Mouse (Mus musculus) forebrain, postnatal 0 days (tissue): ENCODE data around the gene Olfr374. TPM values are rescaled to one million over a fixed set of nuclear protein-coding genes. Genes with fewer than 3 reads are reported as not detected.

Source experiments
- ATAC-seq: fragments of 200-750 bp; cut with Nextera tagmentation; 2 replicates; pipeline ENCODE4 v1.8.0; 2017; ENCODE audit warnings: mild to moderate bottlenecking, moderate library complexity
- DNase-seq: peaks from one replicate; pipeline ENCODE4 v3.0.0-alpha.2; 2015
- H3K27ac ChIP-seq: fragments of 300-500 bp; sonication (generic); 2 replicates; pipeline ENCODE4 v1.5.1; 2014; ENCODE audit warnings: low read depth, mild to moderate bottlenecking, antibody characterized with exemption, low read length, moderate library complexity, mixed read lengths
- H3K27me3 ChIP-seq: fragments of 300-500 bp; sonication (generic); 2 replicates; pipeline ENCODE4 v1.6.1; 2014; ENCODE audit warnings: mild to moderate bottlenecking, low read length, mixed read lengths; ENCODE audit not compliant: insufficient read depth
- H3K36me3 ChIP-seq: fragments of 300-500 bp; sonication (generic); 2 replicates; pipeline ENCODE4 v1.6.1; 2014; ENCODE audit warnings: mild to moderate bottlenecking, moderate library complexity; ENCODE audit not compliant: insufficient read depth
- H3K4me1 ChIP-seq: fragments of 300-500 bp; sonication (generic); 2 replicates; pipeline ENCODE4 v1.6.1; 2014; ENCODE audit warnings: antibody characterized with exemption; ENCODE audit not compliant: insufficient read depth
- H3K4me2 ChIP-seq: fragments of 300-500 bp; sonication (generic); 2 replicates; pipeline ENCODE4 v1.6.1; 2014; ENCODE audit warnings: low read depth, mild to moderate bottlenecking, moderate library complexity
- H3K4me3 ChIP-seq: fragments of 300-500 bp; sonication (generic); 2 replicates; pipeline ENCODE4 v1.5.1; 2014; ENCODE audit warnings: low read depth, low read length, mixed read lengths
- H3K9ac ChIP-seq: fragments of 300-500 bp; sonication (generic); 2 replicates; pipeline ENCODE4 v1.6.1; 2014; ENCODE audit warnings: mild to moderate bottlenecking
- H3K9me3 ChIP-seq: fragments of 300-500 bp; sonication (generic); 2 replicates; pipeline ENCODE4 v1.6.1; 2016; ENCODE audit warnings: low read length
- CTCF ChIP-seq: sonication (generic); IDR thresholded peaks from 2 replicates; pipeline ENCODE4 v1.5.1; 2016; ENCODE audit warnings: antibody characterized with exemption, control low read depth, low read depth
- WGBS: fragments of 180-500 bp; shearing (Covaris S2); extraction: QIAGEN DNeasy Blood & Tissue Kit; methylation state at CpG from one replicate; pipeline ENCODE4 v1.1.7; 2014; 5-methylcytosine and 5-hydroxymethylcytosine counted together
- polyA plus RNA-seq: library from polyadenylated mRNA; unstranded; fragments of >200 nt; fragmentation: Nextera tagmentation; extraction: Ambion mirVana; gene quantifications from 2 replicates; pipeline ENCODE4 v1.2.1, GENCODE M21; 2015
- total RNA-seq: library from RNA; depleted of rRNA; stranded (reverse); fragments of >200 nt; gene quantifications from 2 replicates; pipeline ENCODE4 v1.2.3, GENCODE M21; 2014

Olfr374 gene
- total and polyA plus RNA-seq, 2 experiments from 2014 or later, result not detected

DNA sequence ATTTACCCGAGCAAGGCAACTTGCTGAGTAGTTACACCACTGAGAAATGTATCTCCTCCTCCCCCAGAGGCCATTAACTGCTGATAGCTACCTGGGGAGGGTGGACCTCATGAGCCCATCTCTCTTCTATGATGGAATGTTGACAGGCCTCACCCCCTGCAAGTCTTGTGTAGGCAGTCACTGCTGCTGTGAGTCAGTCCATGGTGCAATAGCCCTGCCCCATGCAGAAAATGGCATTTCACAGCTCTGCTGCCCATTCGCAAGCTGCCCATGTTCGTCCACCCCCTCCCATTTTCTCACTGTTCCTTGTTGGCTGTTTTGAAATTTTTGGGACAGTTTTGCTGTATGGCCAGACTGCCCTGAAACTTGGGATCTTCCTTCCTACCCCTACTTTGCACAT is 38.7 kb downstream of the Olfr374 start:
- no peaks in the 10 kb centered on the region for H3K27me3 ChIP-seq
- WGBS, result 86% methylated on average over 3 of the region's 3 CpGs
- no peaks in the 10 kb centered on the region for H3K4me1 ChIP-seq
- no peak overlapping the region for H3K4me2 ChIP-seq
- H3K9me3 ChIP-seq, result no peaks in the 10 kb centered on the region
- ATAC-seq (no peak), DNase-seq (no peak)
- no peak overlapping the region for H3K27ac ChIP-seq
- TF ChIP-seq CTCF, result no peak
- H3K36me3 ChIP-seq, result peaks cover 72% of the 10 kb centered on the region
- no peak overlapping the region for H3K9ac ChIP-seq
- H3K4me3 ChIP-seq, result no peak overlapping the region

DNA sequence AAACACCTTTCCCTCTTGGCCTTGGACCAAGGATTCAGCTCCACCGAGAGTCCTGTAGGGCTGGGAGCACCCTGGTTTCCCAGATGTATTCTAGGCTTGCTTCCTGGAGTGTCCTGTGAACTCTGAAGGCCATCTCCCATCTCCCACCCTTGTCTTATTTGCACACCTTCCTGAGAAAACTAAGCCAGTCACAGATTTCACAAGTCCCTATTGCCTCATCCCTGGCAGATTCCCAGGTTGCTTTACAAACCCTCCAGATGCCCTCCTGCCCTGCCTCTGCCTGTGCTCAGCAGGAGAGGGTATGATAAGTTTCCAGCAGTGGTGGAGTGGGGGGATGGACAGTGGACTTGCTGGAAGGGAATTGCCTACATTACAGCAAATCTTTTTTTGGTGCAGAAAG is 39.2 kb downstream of the Olfr374 start:
- ATAC-seq, result no peak
- Histone ChIP-seq H3K9me3 (no peaks in the 10 kb centered on the region), H3K4me1 (no peaks in the 10 kb centered on the region), H3K36me3 (peaks cover 68% of the 10 kb centered on the region), H3K27ac (no peak overlapping the region), H3K9ac (no peak overlapping the region), H3K4me2 (no peak overlapping the region), H3K4me3 (no peak overlapping the region), H3K27me3 (no peaks in the 10 kb centered on the region)
- WGBS, result 85% methylated on average over 1 of the region's 1 CpGs
- DNase-seq, result no peak
- no peak for TF ChIP-seq CTCF

DNA sequence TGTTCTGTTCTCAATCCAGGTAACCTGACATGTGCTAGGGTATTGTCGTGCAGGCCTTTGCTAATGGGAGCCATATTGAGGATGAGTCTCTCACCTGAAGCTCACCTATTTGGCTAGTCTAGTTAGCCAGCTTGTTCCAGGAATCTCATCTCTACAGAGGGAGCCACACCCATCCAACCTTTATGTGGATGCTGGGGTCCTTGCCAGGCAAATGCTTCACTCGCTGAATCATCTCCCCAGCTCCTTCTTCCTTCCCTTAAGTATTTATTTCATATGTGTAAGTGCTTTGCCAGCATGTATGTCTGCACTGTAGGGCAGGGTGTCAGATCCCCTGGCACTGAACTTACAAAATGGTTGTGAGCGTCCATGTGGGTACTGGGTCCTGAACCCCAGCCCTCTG is 39.7 kb downstream of the Olfr374 start:
- DNase-seq (no peak), ATAC-seq (no peak)
- no peaks in the 10 kb centered on the region for H3K4me1 ChIP-seq
- no peak overlapping the region for H3K4me2 ChIP-seq
- no peak for TF ChIP-seq CTCF
- H3K4me3 ChIP-seq, result no peak overlapping the region
- no peaks in the 10 kb centered on the region for H3K9me3 ChIP-seq
- WGBS, result 95% methylated on average over 3 of the region's 3 CpGs
- no peaks in the 10 kb centered on the region for H3K27me3 ChIP-seq
- H3K9ac ChIP-seq, result no peak overlapping the region
- no peak overlapping the region for H3K27ac ChIP-seq
- H3K36me3 ChIP-seq, result peaks cover 68% of the 10 kb centered on the region

DNA sequence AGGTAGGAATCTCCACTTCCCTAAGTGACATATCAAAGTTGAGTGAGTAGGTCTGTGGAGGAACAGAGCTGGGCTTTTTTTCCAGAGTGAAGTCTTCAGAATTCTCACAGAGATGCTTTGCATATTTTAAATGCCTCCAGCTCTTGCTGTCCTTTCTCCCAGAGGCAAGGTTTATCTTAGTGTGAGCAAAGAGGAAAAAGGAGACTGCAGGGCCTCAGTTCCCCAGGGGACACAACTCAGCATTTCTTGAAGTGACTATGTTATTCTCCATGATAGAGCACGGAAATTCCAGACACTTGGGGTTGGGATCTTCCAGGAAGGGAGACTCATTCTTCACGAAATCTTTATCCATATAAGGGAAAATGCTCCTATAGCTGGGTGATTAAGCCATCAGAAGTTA is 40.4 kb downstream of the Olfr374 start:
- ATAC-seq (no peak), DNase-seq (no peak)
- Histone ChIP-seq H3K36me3 (peaks cover 69% of the 10 kb centered on the region), H3K27me3 (no peaks in the 10 kb centered on the region), H3K9me3 (no peaks in the 10 kb centered on the region), H3K27ac (no peak overlapping the region), H3K4me1 (no peaks in the 10 kb centered on the region), H3K4me3 (no peak overlapping the region), H3K9ac (no peak overlapping the region), H3K4me2 (no peak overlapping the region)
- no peak for TF ChIP-seq CTCF
- WGBS, result 91% methylated on average over 2 of the region's 2 CpGs

DNA sequence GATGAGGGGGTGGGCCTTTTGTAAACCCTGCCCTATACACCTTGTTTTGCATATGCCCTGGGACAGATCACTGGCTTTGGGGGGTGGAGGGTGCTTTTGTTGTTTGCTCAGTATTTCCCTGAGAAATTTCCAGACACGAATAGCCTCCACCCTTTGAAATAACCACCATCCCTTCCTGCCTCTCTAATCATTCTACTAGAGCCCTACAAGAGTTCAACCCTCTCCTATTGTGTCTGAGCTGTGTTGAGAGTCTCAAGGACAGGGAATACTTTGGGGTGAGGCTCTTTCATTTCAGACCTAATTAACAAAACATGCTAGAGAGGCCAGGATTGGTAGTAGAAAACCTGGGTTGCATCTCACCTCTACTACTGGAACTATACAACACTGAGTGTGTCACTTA is 42.2 kb downstream of the Olfr374 start:
- Histone ChIP-seq H3K4me2 (no peak overlapping the region), H3K9ac (no peak overlapping the region), H3K4me1 (no peaks in the 10 kb centered on the region), H3K27me3 (no peaks in the 10 kb centered on the region), H3K9me3 (no peaks in the 10 kb centered on the region), H3K36me3 (peaks cover 64% of the 10 kb centered on the region), H3K4me3 (no peak overlapping the region), H3K27ac (no peak overlapping the region)
- no peak for ATAC-seq
- no peak for DNase-seq
- no peak for TF ChIP-seq CTCF
- 83% methylated on average over 1 of the region's 1 CpGs for WGBS

DNA sequence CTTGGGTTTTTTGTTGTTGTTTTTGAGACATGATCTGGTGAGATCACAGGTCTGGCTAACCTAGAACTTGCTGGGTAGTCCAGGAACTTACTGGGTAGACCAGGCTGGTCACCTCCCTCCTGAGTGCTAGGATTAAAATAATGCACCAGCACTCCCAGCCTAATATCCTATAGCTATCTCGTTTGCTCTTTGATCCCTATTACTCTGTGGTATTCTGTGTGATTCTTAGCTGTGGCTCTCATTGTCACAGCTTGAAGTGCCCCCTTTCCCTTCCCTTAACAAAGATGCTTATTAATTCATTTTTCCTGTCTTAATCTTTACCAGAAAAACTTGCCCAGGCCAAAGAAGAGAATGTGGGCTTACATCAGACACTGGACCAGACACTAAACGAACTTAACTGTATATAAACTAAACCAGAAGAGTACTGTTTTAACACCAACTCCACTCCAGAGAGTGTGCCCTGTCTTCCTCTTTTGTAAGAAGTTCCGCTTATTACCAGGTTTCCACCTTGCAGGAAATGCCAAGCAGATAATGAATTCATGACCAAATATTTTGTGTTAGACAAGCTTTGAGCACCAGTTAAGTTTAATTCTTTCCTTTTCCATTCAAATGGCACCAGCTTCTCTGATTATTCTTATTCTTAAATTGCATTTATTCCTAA is 44.7 kb downstream of the Olfr374 start:
- Histone ChIP-seq H3K27ac (no peak overlapping the region), H3K27me3 (no peaks in the 10 kb centered on the region), H3K4me3 (no peak overlapping the region), H3K4me2 (no peak overlapping the region), H3K4me1 (no peaks in the 10 kb centered on the region), H3K9me3 (no peaks in the 10 kb centered on the region), H3K36me3 (peaks cover 52% of the 10 kb centered on the region), H3K9ac (no peak overlapping the region)
- DNase-seq (no peak), ATAC-seq (no peak)
- no peak for TF ChIP-seq CTCF
- WGBS, result 76% methylated on average over 3 of the region's 3 CpGs

DNA sequence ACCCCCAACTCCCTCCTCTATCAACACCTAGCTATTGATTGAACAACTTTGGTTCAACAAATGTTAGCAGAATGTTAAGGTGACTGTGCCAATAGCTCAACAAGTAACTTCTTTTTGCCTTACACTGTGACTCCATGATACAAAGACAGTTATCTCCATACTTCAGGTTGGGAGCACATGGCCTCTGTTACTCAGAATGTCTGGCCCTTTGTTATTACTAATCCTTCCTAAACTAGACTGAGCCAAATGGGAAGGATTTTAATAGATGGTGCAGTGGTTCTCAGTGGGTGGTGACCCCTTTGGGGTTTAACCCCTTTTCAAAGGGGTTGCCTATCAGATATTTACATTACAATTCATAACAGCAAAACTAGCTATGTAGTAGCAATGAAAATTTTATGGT is 46.5 kb downstream of the Olfr374 start:
- H3K9ac ChIP-seq, result no peak overlapping the region
- no peaks in the 10 kb centered on the region for H3K27me3 ChIP-seq
- DNase-seq (no peak), ATAC-seq (no peak)
- H3K4me2 ChIP-seq, result no peak overlapping the region
- H3K4me3 ChIP-seq, result no peak overlapping the region
- H3K27ac ChIP-seq, result no peak overlapping the region
- H3K4me1 ChIP-seq, result no peaks in the 10 kb centered on the region
- H3K36me3 ChIP-seq, result peaks cover 35% of the 10 kb centered on the region
- no peaks in the 10 kb centered on the region for H3K9me3 ChIP-seq
- TF ChIP-seq CTCF, result no peak

DNA sequence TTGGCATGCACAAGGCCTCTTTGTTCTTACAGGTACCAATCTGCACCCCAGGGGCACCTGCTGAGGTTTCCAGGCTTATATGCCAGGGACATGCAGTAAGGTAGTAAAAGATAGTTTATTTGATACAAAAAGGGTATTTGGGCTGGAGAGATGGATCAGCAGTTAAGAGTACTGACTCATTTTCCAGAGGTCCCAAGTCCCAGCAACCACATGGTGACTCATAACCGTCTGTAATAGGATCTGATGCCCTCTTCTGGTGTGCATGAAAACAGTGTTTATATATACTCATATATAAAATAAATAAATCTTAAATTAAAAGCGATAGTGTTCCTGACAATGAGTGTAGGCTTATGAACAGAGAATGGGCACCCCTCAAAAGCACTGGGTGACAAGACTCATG is 51.3 kb downstream of the Olfr374 start:
- no peak for TF ChIP-seq CTCF
- Histone ChIP-seq H3K9me3 (no peaks in the 10 kb centered on the region), H3K4me1 (peaks cover 11% of the 10 kb centered on the region), H3K4me2 (no peak overlapping the region), H3K4me3 (no peak overlapping the region), H3K9ac (no peak overlapping the region), H3K27ac (no peak overlapping the region), H3K36me3 (peaks cover 3% of the 10 kb centered on the region), H3K27me3 (no peaks in the 10 kb centered on the region)
- 90% methylated on average over 2 of the region's 2 CpGs for WGBS
- DNase-seq (no peak), ATAC-seq (no peak)
